Mouse (Mus musculus): ENCODE measurements around the gene Hoxb3.

Hoxb3 gene

DNA sequence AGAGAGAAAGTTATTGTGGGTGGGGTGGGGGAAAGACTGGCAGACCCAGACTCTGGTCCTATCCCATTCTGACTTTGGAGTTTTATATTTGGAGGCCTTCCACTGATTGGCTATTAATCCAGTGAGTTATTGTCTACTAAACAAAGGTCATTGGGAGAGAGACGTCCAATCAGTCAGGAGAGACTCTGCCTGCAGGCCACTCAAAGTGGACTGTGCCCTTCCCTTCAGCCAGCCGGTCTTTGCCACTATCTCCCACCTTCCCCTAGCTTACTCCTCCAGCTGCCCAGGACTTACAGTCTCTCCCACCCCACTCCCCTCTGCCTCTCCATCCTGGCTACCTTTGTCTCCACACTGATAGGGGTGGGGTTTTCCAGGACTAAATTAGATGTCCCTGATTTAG, 13.5 kb downstream of the Hoxb3 start:
- in situ Hi-C loops (cut with MboI, MseI) = no loop called here

DNA sequence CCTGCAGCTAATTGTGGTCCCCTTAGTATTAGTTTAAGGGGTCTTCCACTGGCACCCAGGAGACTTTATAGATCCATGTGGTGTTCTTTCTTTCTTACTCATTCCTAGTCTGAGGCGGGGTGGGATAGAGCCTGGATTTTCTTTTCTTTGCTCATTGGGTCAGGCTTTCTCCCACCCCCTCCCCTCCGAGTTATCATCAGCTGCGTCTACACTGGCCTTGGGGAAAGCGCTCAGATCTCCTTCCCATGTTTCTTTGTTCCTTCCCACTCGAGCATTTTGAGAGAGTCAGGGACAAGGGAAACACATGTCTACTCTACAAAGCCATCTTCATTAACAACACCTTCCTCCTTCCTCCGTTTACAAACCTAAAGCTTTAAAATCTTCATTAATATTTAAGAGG, 13.9 kb downstream of the Hoxb3 start:
- in situ Hi-C loops (cut with MboI, MseI) = no loop called here

DNA sequence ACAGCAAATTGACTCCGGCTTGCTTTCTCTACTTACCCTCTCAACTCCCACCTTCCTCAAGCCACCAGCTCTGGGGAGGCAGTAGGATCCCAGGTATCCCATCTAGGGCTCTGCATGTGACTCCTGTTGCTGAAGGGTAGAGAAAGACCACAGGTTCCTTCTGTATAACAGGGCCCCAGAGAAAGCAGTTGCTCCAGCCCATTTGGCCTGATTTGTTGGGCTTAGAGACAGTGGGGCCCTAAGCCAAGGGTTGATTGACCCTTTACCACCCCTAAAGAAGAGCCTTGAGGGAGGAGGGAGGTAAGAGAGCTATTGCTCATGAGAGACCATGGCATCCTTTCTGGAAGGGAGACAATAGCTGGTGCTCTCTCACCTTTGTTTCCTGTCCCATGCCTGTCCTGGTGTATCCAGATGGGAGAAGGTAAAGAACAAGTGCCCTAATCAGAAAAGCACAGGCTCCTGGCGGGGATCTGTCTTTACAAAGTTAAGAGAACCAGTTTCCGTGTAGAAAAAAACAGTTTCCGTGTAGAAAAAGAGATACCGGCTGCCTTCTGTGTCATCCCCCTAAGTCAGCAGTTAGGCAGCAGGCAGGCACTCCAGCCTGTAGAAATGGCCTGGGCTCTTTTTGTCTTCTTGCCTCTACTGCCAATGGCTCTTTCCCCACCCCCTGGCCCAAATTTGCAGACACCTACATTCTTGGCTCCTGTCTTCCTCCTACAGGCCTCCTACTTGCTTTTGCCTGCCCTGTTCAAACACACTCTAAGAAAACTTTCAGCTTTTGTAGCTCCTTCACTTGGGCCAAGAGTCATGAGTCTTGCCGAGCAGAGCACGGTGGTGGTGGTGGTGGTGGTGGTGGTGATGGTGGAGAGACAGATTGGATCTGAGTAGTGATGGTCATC, 16.1 kb downstream of the Hoxb3 start:
- in situ Hi-C loops (cut with MboI, MseI) = no loop called here

DNA sequence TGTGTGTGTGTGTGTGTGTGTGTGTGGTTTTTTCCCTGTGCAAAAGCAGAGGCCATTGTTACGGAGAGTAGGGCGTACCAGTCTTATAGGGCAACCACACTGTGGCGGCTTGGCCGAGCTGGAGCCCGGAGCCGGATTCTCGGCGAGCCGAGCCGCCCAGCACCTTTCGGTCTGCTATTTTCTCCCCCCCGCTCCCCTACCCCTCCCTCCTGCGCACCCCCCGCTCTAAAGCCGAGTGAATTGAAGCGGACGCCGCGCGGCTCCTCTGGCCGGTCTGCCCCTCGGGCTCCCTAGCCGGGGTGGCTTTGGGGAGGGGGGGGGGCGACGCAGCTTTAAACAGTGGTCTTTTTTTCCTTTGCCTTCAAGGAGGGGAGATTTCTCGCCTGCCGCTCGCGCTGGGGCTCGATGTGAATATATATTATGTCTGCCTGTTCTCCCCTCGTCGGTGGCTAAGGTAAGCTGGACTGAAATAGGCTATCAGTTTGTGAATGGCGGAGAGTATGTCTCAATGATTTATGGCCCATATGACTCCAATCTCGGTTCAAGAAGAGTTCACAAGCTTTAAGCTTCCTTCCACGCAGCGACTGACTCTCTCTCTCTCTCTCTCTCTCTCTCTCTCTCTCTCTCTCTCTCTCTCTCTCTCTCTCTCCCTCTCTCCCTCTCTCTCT, 17.7 kb downstream of the Hoxb3 start:
- in situ Hi-C loops (cut with MboI, MseI) = no loop called here

DNA sequence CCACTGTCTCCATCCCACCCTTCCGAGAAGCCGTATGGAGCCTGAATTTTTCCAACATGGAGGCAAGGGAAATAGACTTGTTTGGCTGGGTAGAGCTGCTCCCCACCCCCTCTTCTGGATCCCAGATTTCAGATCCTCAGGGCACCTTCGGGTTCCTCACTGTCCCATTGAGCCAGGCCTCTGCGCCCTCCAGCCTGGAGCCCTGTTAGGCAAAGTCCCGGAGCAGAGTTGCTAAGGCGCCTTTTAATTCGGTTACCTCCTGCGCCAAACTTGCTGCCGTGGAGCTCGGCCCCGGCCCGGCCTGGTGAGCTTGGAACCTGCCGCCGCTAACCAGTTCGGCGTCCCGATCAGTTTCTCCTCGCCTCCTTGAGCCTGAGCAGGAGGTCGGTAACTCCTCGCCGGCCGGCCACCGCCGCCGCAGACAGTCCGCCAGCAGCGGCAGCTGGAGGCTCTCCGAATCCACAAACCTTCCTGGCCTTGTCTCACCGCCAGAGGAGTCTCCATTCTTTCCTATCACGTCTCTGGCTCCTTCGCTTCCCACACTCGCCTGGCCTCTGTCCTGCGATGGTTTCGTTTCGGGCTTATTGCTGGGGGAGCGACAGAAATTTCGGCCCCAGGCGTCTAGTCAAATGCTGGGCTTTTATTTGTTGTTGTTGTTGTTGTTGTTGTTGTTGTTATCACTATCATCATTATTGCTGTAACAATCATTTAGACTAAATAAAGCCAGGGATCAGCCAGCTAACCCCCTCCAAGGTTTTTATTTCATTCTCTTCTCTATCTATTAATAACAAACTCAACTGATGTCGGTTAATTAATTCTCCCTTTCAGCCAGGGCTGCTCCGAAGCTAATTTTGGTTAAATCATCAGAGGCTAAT, 18.8 kb downstream of the Hoxb3 start:
- in situ Hi-C loops (cut with MboI, MseI) = no loop called here

DNA sequence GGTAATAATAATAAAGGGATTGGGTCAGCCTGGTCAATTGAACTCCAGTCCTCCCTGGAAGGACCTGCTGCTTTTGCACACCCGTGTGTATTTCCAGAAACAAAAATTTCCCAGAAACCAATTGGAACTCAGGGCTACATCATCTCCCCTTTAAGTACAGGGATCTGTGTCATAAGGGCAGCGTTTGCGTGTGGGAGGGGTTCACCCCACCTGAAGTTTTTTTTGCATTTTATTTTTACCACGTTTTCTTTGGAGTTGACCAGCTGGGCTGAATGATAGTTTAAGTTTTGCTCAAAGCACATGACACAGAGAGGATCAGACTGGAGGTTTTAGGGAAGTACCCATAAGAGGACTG, 19.4 kb downstream of the Hoxb3 start:
- in situ Hi-C loops (cut with MboI, MseI) = no loop called here

DNA sequence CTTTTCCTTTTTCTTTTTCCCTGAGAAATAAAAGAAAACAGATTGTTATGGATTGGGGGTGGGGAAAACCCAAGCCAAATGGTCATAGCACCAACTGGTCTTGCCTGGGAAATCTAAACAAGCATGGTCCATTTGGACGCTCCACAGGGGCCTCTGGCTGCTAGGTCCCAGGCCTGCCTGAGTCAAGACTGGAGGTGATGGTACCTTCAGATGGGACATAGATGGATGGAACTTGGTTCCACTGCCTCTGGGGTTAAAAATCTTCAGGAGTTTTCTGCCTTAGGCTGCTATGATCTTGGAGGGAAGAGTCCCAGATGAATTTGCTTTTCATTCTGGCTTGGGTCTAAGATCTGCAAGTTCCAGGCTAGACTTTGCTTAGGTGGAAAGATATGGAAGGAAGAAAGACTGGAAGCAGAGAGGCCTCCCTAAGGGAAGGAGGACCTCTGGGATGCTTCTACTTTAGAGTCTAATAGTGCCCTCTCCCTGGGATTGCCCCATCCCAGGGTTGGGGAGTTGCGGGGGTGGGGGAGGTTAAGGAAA, 20.1 kb downstream of the Hoxb3 start:
- in situ Hi-C loops (cut with MboI, MseI) = no loop called here

DNA sequence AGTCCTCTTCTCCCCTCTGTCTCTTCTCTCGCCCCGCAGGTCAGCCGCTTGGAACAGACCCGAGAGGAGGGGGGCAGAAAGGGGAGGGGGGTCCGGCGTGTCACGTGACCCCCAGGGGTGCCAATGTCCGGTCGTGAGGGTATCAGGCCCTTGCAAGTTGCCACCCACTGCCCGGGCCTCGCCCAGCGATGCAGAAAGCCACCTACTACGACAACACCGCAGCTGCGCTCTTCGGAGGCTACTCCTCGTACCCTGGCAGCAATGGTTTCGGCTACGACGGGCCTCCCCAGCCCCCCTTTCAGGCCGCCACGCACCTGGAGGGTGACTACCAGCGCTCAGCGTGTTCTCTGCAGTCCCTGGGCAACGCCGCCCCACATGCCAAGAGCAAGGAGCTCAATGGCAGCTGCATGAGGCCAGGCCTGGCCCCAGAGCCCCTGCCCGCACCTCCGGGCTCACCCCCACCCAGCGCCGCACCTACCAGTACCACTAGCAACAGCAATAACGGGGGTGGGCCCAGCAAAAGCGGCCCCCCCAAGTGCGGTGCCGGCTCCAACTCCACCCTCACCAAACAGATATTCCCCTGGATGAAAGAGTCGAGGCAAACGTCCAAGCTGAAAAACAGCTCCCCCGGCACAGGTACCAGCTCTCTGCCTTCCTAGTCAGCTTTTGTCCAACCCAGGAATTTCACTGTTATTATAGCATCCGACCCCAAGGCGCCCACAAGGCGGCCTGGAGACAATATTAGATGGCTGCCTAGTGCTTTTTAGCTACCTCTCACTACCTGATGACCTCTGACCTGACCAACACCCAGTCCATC, 21.1 kb downstream of the Hoxb3 start:
- in situ Hi-C loops (cut with MboI, MseI) = no loop called here

DNA sequence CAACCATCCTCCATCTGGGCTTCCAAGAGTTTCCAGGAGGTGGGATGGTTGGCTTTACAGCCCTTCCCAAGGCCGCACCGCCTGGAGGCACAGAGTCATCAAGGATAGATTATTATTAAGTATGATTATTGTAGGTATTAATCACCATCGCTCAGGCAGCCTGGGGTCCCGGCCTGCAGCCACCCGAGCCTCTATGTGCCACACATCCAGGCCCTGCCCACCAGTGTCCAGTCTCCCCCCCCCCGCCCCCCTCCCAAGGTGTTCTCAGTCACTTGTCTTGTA, 21.7 kb downstream of the Hoxb3 start:
- in situ Hi-C loops (cut with MboI, MseI) = no loop called here

DNA sequence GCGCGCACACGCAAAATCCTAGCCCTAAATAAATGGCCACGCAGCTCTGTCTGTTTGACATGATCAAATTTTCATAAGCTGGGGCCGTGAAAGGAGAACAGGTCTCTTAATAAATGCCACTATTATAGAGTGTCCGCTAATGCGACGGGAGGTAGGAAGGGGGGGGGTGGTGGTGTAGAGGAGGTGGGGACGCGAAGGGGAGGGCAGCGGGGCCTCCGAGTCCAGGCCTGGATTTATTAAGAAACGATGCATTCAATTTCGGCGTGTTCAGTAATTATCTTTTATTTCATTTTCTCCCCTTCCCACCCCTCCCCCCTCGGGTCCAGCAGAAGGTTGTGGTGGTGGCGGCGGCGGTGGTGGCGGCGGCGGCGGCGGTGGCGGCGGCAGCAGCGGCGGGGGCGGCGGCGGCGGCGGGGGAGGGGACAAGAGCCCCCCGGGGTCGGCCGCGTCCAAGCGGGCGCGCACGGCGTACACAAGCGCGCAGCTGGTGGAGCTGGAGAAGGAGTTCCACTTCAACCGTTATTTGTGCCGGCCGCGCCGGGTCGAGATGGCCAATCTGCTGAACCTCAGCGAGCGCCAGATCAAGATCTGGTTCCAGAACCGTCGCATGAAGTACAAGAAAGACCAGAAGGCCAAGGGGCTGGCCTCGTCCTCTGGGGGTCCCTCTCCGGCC, 22.2 kb downstream of the Hoxb3 start:
- in situ Hi-C loops (cut with MboI, MseI) = no loop called here

DNA sequence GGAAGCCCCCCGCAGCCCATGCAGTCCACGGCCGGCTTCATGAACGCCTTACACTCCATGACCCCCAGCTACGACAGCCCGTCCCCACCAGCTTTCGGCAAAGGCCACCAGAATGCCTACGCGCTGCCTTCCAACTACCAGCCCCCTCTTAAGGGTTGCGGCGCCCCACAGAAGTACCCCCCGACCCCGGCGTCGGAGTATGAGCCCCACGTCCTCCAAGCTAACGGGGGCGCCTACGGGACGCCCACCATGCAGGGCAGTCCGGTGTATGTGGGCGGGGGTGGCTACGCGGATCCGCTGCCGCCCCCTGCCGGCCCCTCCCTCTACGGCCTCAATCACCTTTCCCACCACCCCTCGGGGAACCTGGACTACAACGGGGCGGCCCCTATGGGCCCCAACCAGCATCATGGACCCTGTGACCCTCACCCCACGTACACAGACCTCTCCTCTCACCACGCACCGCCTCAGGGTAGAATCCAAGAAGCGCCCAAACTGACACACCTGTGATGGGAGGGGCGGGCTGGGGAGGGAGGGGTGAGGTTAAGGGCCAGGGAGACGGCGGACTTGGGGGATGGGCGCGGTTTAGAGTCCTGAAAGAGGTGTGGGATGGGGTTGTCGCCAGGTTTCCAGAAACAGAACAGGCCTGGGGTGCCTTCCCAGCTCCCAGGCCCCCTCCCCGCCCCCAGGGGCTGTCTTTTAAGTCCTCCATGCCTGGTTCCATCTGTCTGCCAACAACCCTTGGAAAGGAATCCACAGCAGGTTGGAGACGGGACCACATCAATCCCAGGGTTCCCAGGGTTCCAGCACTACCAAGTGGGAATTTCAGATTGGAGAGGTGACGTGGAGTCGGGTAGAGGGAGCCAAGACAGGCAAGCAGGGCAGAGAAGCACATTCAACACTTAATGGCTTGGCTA, 23.0 kb downstream of the Hoxb3 start:
- in situ Hi-C loops (cut with MboI, MseI) = no loop called here

DNA sequence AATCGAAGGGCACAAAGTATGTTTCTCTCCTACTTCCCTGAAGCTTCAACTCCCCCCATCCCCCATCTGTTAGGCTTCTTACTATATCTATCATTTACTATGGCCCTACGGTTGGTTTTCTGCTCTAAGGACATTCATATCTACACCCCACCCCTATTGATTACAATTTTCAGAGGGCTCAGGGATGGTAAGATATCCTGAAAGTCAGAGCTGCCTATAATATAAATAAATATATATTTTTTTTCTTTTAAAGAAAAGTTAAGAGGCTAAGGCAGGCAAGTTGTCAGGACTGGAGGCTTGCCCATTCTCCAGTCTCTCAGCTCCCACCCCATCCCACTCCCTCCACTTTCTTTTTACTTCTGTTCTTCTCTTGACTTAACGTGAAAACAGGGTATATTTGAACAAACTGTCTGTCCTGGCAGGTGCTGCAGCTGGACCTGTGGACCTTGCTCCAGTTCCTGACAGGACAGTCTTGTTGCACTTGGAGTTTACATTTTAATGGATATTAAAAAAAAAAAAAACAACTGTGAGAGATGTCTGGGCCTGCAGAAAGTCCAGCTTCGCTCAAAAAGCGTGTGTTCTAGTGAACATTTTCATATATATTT, 23.9 kb downstream of the Hoxb3 start:
- in situ Hi-C loops (cut with MboI, MseI) = no loop called here

DNA sequence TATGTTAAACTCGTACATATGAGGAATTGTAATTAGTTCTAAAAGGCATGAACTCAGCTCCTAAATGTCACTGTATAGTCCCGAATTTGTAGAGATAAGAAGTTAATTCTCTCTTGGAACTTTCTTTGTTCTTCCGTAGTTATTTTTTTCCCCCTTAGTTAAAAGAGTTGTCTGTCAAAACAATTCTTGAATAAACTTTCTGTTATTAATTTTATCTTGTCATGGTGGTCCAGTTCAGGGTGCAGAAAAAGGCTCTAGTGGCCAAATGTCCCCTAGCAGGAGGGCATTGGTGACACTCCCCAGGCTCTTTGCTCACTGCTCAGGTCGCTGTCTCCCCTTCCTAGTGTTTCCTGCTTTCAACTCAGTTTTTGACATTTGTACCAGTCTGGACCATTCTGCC, 24.6 kb downstream of the Hoxb3 start:
- in situ Hi-C loops (cut with MboI, MseI) = no loop called here

DNA sequence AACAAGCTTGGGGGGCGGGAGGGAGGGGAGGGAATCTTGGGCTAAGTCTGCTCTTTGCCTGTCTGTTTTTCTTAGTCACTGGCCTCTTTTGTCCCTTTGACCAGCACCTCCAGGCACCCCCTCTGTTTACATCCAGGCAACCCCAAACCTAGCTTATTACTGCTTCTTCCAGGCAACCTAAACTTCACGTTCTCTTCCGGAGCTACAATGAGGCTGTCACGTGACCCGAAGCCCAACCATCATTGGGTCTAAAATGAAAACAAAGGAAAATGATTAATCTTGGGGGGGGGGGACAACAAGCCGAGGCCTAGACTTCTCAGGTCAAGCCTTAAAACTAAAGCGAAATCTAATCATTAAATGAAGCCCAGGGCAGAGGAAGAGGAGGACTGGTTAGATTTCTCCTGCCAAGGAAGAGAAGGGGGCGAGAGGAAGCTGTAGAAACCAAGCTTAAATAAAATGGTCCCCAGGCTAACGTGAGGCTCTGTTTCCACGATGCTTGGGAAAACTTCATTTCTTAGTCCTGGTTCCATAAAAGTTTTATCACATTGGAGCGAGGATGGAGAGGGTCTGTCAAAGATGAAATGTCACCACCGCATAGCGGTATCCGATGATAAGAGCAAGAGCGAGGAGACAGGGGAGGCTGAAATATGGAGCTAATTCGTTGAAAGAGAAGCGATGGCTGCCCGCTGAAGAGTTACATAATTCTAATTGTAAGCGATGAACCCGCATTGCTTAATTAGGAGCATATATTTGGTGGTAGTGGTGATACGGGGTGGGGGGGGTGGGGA, 25.2 kb downstream of the Hoxb3 start:
- in situ Hi-C loops (cut with MboI, MseI) = no loop called here

DNA sequence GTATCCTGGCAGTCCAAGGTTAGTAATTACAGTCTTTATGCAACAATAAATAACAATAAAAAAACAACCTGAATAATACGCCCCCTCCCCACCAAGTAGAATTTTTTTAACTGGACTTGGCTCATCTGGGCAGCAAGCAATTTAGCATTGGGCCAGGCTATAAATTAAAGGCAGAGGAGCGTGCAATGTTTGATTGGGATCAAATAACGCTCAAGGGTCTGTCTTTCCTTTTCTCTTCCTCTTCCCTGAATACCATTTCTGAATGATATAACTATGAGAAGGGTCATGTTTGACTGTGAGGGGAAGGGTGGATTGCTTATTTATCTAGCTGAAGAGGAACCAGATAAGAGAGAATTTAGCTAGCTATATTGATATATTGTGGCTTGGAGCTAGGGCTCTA, 25.9 kb downstream of the Hoxb3 start:
- in situ Hi-C loops (cut with MboI, MseI) = no loop called here

DNA sequence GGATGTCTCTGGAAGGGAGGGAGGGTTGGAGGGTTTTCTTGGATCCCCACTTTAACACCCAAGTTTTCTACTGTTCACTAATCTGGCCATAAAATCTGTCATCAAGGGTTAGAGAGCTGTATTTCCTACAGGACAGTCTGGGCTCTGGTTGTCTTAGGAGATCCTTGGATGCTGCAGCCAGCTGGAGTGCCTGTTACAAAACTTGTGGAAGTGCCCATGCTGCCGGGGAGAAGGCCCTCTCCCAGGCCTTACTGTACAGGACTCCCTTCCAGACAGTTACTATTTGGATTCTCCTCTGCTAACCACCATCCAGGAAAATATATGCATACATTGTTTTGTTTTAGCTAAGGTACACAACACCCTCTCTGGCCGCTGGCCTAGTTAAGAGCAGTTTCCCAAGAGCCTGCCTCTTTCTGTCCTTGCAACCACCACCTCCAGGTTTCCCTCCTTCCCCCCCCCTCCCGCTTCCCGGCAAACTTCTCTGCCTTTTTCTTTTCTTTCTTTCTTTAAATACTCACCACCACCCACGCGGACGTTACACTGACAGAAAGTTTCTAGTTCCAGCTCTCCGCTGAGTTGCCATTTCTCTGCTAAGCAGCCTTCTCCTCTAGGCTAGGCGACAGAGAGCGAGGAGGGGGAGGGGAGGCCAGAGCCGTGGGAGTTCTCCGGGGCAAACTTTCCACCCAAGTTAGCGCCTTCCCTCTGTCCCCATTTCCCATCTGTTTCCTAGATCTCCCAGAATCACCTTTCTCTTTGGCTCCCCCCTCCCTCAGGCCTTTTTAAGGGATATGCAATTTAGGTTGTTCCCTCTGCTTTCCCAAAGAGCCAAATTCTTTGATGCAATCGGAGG, 26.6 kb downstream of the Hoxb3 start:
- in situ Hi-C loops (cut with MboI, MseI) = loop anchor here (25.0 kb wide), 1 partner anchor 762 kb away; the partner anchor contains the start of gene Ngfr

DNA sequence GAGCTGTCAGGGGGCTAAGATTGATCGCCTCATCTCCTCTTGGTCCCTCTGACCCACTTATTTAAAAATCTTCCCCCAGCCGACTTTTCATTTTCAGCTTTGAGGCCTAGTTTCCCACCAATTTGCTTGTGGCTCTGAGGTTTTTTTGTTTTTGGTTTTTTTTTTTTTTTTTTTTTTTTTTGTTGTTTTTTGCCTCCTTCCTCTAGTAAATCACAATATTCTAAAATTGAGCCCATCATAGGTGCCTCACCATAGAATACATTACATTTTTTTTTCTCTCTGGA, 27.2 kb downstream of the Hoxb3 start, which contains the start of gene Hoxb2:
TSS of gene Hoxb2 (plus strand) at position 185 of the 284 bp plus-strand sequence.
- in situ Hi-C loops (cut with MboI, MseI) = loop anchor here (25.0 kb wide), 1 partner anchor 763 kb away; the partner anchor contains the start of gene Ngfr
